Mouse (Mus musculus) embryonic facial prominence, embryonic 11.5 days (tissue): ENCODE measurements at regions not wholly inside any gene's neighbourhood (a gene's known extent, or its start where the extent isn't known, plus 50 kb on each side); places are given as distances from the start of the nearest gene placed in this dataset.

Experiments used
- ATAC-seq: fragments of 200-750 bp; cut with Nextera tagmentation; replicated peaks from 2 replicates; pipeline ENCODE4 v1.8.0; 2017; ENCODE audit warnings: low read depth; ENCODE audit not compliant: insufficient number of reproducible peaks, low FRiP score, low TSS enrichment
- DNase-seq: peaks from one replicate; pipeline ENCODE4 v3.0.0-alpha.2; 2015; ENCODE audit warnings: low spot score
- H3K27ac ChIP-seq: fragments of 300-500 bp; sonication (generic); replicated peaks from 2 replicates; pipeline ENCODE4 v1.5.1; 2014; ENCODE audit warnings: mild to moderate bottlenecking, low read depth, low read length, control low read depth
- H3K27me3 ChIP-seq: fragments of 300-500 bp; sonication (generic); 2 replicates; pipeline ENCODE4 v1.6.1; 2014; ENCODE audit warnings: mild to moderate bottlenecking, low read length, moderate library complexity, mixed read lengths; ENCODE audit not compliant: control insufficient read depth, insufficient read depth
- H3K36me3 ChIP-seq: fragments of 300-500 bp; sonication (generic); replicated peaks from 2 replicates; pipeline ENCODE4 v1.6.1; 2014; ENCODE audit warnings: low read depth, mild to moderate bottlenecking, low read length, moderate library complexity, mixed read lengths; ENCODE audit not compliant: control insufficient read depth, insufficient read depth
- H3K4me1 ChIP-seq: fragments of 300-500 bp; sonication (generic); 2 replicates; pipeline ENCODE4 v1.6.1; 2014; ENCODE audit warnings: low read length, mixed read lengths; ENCODE audit not compliant: control insufficient read depth, insufficient read depth
- H3K4me2 ChIP-seq: fragments of 300-500 bp; sonication (generic); 2 replicates; pipeline ENCODE4 v1.6.1; 2014; ENCODE audit warnings: low read depth, mild to moderate bottlenecking, control low read depth, low read length, moderate library complexity
- H3K4me3 ChIP-seq: fragments of 300-500 bp; sonication (generic); 2 replicates; pipeline ENCODE4 v1.5.1; 2014; ENCODE audit warnings: low read depth, low read length, control low read depth
- H3K9ac ChIP-seq: fragments of 300-500 bp; sonication (generic); replicated peaks from 2 replicates; pipeline ENCODE4 v1.6.1; 2014; ENCODE audit warnings: mild to moderate bottlenecking, control low read depth, low read length
- H3K9me3 ChIP-seq: fragments of 300-500 bp; sonication (generic); replicated peaks from 2 replicates; pipeline ENCODE4 v1.6.1; 2016; ENCODE audit warnings: mild to moderate bottlenecking, low read length, inconsistent platforms, mixed read lengths; ENCODE audit not compliant: control insufficient read depth
- WGBS: fragments of 180-500 bp; shearing (Covaris S2); extraction: QIAGEN DNeasy Blood & Tissue Kit; methylation state at CpG from one replicate; pipeline ENCODE4 v1.1.7; 2014; 5-methylcytosine and 5-hydroxymethylcytosine counted together

DNA sequence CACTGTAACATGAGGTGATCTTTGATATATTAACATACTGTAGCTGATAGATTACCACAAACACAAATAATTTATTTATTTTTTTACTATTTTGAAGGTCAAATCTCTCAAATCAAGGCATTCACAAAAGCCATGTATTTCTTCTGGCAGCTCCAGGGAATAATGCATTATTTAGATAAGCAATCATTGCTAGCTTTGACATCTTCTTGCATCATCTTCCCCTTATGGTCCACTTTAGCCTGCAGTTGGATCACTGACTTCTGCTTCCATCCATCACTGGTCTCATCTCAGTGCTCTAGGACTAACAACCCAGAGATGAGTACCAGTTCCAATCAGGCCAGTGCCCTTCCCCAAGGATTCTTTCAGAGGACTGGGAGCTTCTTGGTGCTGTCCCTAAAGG lies 95.3 kb upstream of the Actbl2 start:
- no peak overlapping the region for H3K4me2 ChIP-seq
- no peaks in the 10 kb centered on the region for H3K9me3 ChIP-seq
- ATAC-seq (no peak), DNase-seq (no peak)
- H3K27me3 ChIP-seq, result no peaks in the 10 kb centered on the region
- H3K9ac ChIP-seq, result no peak overlapping the region
- H3K36me3 ChIP-seq, result no peaks in the 10 kb centered on the region
- no peaks in the 10 kb centered on the region for H3K4me1 ChIP-seq
- H3K4me3 ChIP-seq, result no peak overlapping the region
- no peak overlapping the region for H3K27ac ChIP-seq

DNA sequence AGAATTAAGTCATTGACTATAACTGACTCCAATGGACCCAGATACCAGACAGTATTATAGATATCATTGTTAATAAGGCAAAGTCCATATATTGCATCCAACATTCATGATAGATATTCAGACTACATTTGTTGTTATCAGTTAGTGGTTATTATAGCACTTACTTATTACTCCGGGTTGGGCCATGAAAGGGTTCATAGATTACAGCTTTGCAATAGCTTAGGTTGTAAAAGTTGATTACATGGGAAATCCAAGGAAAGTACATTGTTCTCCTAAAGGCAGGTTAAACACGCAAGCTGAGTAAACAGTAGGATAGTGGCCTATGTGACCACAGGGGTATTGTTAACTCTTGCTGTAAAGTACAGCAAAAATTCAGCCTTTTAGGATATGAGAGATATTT lies 89.3 kb upstream of the Actbl2 start:
- no peak for DNase-seq
- WGBS, result 88% methylated on average over 2 of the region's 2 CpGs

GRCm38 (mm10) chr13:111170269-111171165 lies 84.3 kb upstream of the Actbl2 start:
- no peak; the same call in 1 of the 2 replicates for ATAC-seq
- peak; percentile 54 for DNase-seq
- Histone ChIP-seq H3K4me1 (no peaks in the 10 kb centered on the region), H3K4me2 (no peak overlapping the region), H3K27ac (no peak overlapping the region), H3K27me3 (no peaks in the 10 kb centered on the region), H3K9me3 (no peaks in the 10 kb centered on the region), H3K9ac (no peak overlapping the region), H3K36me3 (no peaks in the 10 kb centered on the region), H3K4me3 (no peak overlapping the region)
- WGBS, result 47% methylated on average over 5 of the region's 5 CpGs

More for the DNA sequence above, 89.3 kb upstream of the Actbl2 start:
- Histone ChIP-seq H3K36me3 (no peaks in the 10 kb centered on the region), H3K4me1 (no peaks in the 10 kb centered on the region), H3K9me3 (no peaks in the 10 kb centered on the region), H3K4me2 (no peak overlapping the region), H3K27ac (no peak overlapping the region), H3K9ac (no peak overlapping the region), H3K4me3 (no peak overlapping the region), H3K27me3 (no peaks in the 10 kb centered on the region)
- ATAC-seq, result no peak

GRCm38 (mm10) chr13:111179186-111179585 lies 75.6 kb upstream of the Actbl2 start:
- H3K36me3 ChIP-seq, result no peaks in the 10 kb centered on the region
- H3K9ac ChIP-seq, result no peak overlapping the region
- H3K4me2 ChIP-seq, result no peak overlapping the region
- no peaks in the 10 kb centered on the region for H3K4me1 ChIP-seq
- H3K27me3 ChIP-seq, result no peaks in the 10 kb centered on the region
- no peaks in the 10 kb centered on the region for H3K9me3 ChIP-seq
- no peak overlapping the region for H3K4me3 ChIP-seq
- DNase-seq (no peak), ATAC-seq (no peak)
- WGBS, result 87% methylated on average over 6 of the region's 6 CpGs
- H3K27ac ChIP-seq, result no peak overlapping the region

GRCm38 (mm10) chr13:111183293-111183692 lies 71.5 kb upstream of the Actbl2 start:
- no peaks in the 10 kb centered on the region for H3K9me3 ChIP-seq
- DNase-seq (no peak), ATAC-seq (no peak)
- WGBS, result 71% methylated on average over 2 of the region's 2 CpGs
- no peaks in the 10 kb centered on the region for H3K4me1 ChIP-seq
- no peaks in the 10 kb centered on the region for H3K27me3 ChIP-seq
- no peak overlapping the region for H3K27ac ChIP-seq
- no peak overlapping the region for H3K4me2 ChIP-seq
- H3K36me3 ChIP-seq, result no peaks in the 10 kb centered on the region
- no peak overlapping the region for H3K4me3 ChIP-seq
- no peak overlapping the region for H3K9ac ChIP-seq

- DNase-seq (no peak), ATAC-seq (no peak)
- no peak overlapping the region for H3K27ac ChIP-seq
- no peaks in the 10 kb centered on the region for H3K4me1 ChIP-seq
- H3K27me3 ChIP-seq, result no peaks in the 10 kb centered on the region
- no peak overlapping the region for H3K9ac ChIP-seq
- no peaks in the 10 kb centered on the region for H3K9me3 ChIP-seq
- WGBS, result 56% methylated on average over 4 of the region's 4 CpGs
- H3K4me3 ChIP-seq, result no peak overlapping the region
- H3K4me2 ChIP-seq, result no peak overlapping the region
- no peaks in the 10 kb centered on the region for H3K36me3 ChIP-seq
These were observed 69.0 kb upstream of the Actbl2 start for GRCm38 (mm10) chr13:111185799-111186198.

DNA sequence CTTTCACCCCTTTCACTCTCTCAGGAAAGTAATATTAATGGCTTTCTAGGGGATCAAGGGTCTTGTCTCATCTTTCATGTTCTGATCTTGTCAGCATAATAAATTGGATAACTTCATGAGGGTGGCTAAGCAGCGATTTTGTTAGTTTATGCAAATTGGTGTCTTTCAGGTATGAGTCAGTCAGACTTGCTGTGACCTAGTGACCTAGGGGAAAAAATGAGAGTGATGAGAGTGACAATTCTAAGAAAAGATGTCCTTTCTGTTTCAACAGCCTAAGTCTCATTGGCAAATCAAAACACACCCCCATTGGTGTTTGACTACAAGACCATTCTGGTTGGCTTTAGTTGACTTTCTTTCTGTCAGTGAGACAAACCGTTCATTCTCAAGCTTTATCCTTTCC lies 68.0 kb upstream of the Actbl2 start:
- Histone ChIP-seq H3K4me3 (no peak overlapping the region), H3K4me1 (no peaks in the 10 kb centered on the region), H3K27me3 (no peaks in the 10 kb centered on the region), H3K27ac (no peak overlapping the region), H3K9ac (no peak overlapping the region), H3K36me3 (no peaks in the 10 kb centered on the region), H3K9me3 (no peaks in the 10 kb centered on the region), H3K4me2 (no peak overlapping the region)
- DNase-seq (no peak), ATAC-seq (no peak)
- 86% methylated on average over 2 of the region's 2 CpGs for WGBS

GRCm38 (mm10) chr13:111193919-111194318 lies 60.9 kb upstream of the Actbl2 start:
- H3K9ac ChIP-seq, result no peak overlapping the region
- 68% methylated on average over 2 of the region's 2 CpGs for WGBS
- DNase-seq, result no peak
- no peak overlapping the region for H3K4me3 ChIP-seq
- no peaks in the 10 kb centered on the region for H3K4me1 ChIP-seq
- no peak overlapping the region for H3K4me2 ChIP-seq
- H3K27me3 ChIP-seq, result no peaks in the 10 kb centered on the region
- no peaks in the 10 kb centered on the region for H3K9me3 ChIP-seq
- no peak for ATAC-seq
- H3K27ac ChIP-seq, result no peak overlapping the region
- no peaks in the 10 kb centered on the region for H3K36me3 ChIP-seq
